In the genomic region with DNA sequence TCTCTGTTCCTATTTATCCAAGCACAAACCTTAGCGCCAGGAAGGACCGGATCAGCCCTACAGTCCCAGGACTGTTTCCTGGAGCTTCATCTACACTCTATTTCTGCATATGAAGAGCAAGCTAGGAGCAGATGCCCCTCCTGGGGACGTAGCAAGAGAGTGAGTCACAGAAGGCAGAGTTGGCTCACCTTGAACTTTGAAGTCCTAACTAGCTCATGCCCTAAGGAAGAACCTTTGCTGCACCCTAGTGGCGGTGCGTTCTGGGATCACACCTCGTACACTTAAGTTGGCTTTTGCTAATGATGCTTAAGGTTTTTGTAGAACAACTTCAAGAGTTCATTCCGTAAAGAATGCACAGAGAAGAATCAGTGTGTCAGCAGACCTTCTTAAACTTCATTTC, we compare ENCODE assay signal across 8 mouse cellular contexts. TPM values are rescaled to one million over a fixed set of nuclear protein-coding genes. Genes with fewer than 3 reads are reported as not detected.
DNase-seq lines count a peak whose midpoint lies in the region; ATAC-seq lines count a peak whose summit lies in the region.

No protein-coding gene starts in this region.

- 0 out of 2 replicates have a peak, but pooled peaks have one; percentile 47 for ATAC-seq in frontal cortex, adult (ENCODE audit: low TSS enrichment)
- ATAC-seq in common myeloid progenitor, adult 5-6 weeks (replicated peaks; ENCODE audit: low read depth, poor library complexity, severe bottlenecking), result peak; percentile 74

- DNase-seq in frontal cortex, postnatal 14 days (ENCODE audit: low spot score in 2 of 2), result no peak
- DNase-seq in right cerebral cortex, adult 18-20 months, result peak; percentile 20
- no peak for DNase-seq in right cerebral cortex, postnatal 25 days
- DNase-seq in kidney, postnatal 10 days, result peak; percentile 75
- DNase-seq in naive thymus-derived CD4-positive, alpha-beta T cell, adult 2 months (ENCODE audit: low read depth), result peak; percentile 23
- DNase-seq in natural killer cell, adult 2 months (ENCODE audit: low spot score in 2 of 2), result no peak

RNA-seq across cellular contexts. Expression of a gene that starts 25.3 kb away (rescaled TPM):
- total RNA-seq in common myeloid progenitor, adult 5-6 weeks (2017), result 234 and 236 TPM in 2 replicates

Comparison
In these comparisons a context has a peak if more than half of its experiments do, and no peak if none do; other contexts are left out.
1. DNase-seq: peak in right cerebral cortex, adult 18-20 months (single experiment), kidney, postnatal 10 days (single experiment) and naive thymus-derived CD4-positive, alpha-beta T cell, adult 2 months (single experiment); none in frontal cortex, postnatal 14 days (0 of 2), right cerebral cortex, postnatal 25 days (single experiment) and natural killer cell, adult 2 months (0 of 2).